Mouse (Mus musculus) left cerebral cortex, postnatal 14 days (tissue): ENCODE results near the gene Sap30. TPM values are rescaled to one million over a fixed set of nuclear protein-coding genes. Genes with fewer than 3 reads are reported as not detected.
"Not testable (repeated sequence)": the region's sequence is repeated elsewhere in the genome, so short reads cannot be mapped to it uniquely, and the experiment has no call there.

Experiments used
- DNase-seq, 2 experiments: peaks; one replicate each; pipeline ENCODE4 v3.0.0; 2021 to 2022; ENCODE audit warnings: low spot score in 2 of 2, mixed read lengths in 1 of 2
- intact Hi-C: fragments of 180-260 bp; cut with DNase I; formaldehyde crosslinking; loops from one replicate; pipeline ENCODE4 v1.15.1; 2025
- total RNA-seq, 2 experiments: library from RNA; stranded (reverse); gene quantifications; 2 replicates each; pipeline ENCODE4 v1.2.3; 2021

Gene Sap30
- total RNA-seq, 2 experiments from 2014 or later = 7.3 to 10.5 TPM

DNA sequence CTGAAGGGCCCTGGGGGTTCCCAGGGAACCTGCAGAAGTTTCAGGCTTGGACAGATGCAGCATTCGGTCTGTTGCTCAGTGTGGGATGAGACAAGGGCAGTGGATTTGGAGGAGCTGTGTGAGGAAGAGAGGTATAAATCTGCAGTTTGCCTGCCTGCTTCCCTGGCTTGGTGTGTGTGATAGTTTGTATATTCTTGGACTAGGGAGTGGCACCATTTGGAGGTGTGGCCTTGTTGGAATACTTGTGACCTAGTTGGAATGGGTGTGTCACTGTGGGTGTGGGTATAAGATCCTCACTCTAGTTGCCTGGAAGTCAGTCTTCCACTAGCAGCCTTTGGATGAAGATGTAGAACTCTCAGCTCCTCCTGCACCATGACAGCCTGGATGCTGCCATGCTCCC, 17.8 kb upstream of the Sap30 start:
- DNase-seq, intact Hi-C loops: not testable (repeated sequence)

DNA sequence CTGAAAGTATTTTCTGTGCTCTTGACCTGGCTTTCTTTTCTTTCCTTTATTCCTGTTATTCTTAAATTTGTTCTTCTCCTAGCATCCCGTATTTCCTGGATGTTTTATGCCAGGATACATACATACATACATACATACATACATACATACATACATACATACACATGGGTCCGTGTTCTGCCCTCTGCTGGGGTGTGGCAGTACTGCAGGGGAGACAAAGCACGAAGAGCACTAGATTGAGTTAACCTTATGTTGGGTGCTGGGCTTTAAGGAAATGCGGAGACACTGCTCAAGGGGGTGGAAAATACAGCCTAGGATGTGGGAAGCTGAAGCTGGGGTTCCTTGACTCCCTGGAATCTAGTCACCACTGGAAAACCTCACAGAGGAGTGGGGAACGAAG, 16.0 kb upstream of the Sap30 start:
- intact Hi-C loops = no loop called here
- DNase-seq = peak; percentile 49 to 73

DNA sequence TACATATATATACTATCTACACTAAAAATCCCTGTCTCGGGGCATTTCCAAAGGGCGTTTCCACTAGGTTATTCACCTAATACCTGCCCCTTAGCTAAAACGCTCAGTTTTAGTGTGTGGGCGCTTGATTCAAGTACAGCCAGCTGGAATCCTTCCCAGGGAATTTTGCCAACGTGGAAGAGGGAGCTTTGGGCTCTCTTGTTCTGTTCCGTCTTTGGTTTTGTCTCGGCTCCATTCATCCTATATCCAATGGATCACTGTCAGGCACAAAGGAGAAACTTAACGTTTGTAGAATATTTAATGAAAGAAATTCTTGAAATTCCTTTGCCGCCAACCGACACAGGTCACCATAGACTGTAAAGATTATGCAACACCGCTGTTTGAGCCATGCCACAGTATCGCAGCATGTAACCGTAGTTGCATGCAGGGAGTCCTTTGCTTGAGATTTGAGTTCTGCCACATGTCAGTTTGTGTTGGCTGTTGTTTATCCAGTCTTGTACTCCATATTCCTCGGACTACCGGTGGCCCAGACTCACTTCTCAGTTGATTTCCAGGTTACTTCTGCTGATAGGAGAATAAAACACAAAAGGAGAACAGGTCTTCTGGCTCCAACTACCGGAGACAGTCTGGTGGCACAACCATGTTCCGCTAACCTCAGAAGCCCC, 11.3 kb upstream of the Sap30 start:
- intact Hi-C loops = no loop called here
- DNase-seq = peak; percentile 54 to 60

DNA sequence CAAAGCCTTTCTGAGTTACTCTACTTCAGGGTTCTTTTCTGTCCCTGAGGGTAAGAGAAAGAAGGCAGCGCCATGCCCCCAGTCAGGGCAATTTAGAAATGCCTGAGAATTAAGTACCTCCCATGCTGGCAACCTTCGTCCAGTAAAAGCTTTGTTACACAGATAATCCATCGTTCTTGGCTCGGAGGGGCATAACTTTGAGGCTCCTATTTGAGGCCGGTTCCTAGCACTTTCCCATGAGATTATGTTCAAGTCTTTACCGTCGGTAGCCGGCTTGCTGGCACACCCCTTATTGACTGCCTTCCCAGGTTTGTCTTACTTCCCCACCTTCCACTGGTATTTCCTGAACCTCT, 10.8 kb upstream of the Sap30 start:
- intact Hi-C loops = no loop called here
- no peak for DNase-seq

DNA sequence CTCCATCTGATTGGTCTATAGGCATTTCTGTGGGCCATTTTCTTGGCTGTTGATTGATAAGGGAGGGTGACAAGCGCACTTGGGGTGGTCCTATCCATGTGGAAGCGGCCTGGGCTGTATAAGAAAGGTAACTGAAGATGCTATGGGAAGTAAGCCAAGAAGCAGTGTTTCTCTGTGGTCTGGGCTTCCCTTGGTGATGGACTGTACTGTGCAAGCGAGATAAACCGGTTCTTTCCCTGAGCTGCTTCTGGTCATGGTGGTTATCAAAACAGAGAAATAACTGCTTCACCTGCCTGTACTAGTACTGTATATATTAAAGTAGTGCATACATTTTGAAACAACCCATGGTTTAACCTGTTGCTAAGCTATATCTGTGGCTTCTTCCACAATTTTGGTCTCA, 4.2 kb upstream of the Sap30 start:
- DNase-seq = no peak

DNA sequence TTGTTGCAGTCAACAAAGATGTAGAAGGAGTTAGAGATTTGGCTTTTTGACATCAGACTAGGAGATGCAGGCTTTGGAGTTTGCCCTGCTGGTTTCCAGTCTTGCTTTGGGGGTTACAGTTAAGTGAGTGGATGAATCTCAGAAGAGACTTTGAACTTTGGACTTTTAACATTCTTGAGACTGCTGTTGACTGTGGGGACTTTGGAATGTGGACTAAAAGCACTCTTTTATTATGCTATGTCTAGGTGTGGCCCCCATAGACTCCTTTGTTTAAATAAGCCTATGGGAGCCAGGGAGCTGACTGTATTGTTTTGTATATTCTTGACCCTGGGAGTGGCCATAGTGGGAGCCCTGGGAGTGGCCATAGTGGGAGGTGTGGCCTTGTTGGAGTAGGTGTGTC, 2.2 kb upstream of the Sap30 start:
- intact Hi-C loops = loop anchor here (5.0 kb wide), 1 partner anchor 42 kb away; no protein-coding TSS in a partner anchor
- DNase-seq = no peak

More for the DNA sequence above, 4.2 kb upstream of the Sap30 start:
- intact Hi-C loops = no loop called here

DNA sequence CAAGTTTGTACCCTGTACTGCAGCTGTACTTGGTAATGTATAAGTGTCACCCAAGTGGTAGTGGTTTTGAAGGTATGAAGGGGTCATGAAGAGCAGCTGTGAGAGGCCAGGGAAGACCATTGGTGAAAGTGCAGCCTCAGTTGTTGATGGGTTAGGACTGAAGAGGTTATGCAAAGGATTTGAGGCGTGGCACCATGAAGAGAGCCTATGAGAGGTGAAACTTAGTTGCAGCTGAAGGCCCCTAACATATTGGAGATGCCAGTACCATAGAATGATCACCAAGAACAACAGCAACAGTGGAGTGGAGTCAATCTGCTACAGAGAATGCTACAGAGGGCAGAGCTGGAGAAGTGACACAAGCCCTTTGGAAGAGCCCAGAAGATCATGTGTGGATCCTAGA, 1.7 kb upstream of the Sap30 start:
- intact Hi-C loops = loop anchor here (5.0 kb wide), 1 partner anchor 43 kb away; no protein-coding TSS in a partner anchor
- no peak for DNase-seq

DNA sequence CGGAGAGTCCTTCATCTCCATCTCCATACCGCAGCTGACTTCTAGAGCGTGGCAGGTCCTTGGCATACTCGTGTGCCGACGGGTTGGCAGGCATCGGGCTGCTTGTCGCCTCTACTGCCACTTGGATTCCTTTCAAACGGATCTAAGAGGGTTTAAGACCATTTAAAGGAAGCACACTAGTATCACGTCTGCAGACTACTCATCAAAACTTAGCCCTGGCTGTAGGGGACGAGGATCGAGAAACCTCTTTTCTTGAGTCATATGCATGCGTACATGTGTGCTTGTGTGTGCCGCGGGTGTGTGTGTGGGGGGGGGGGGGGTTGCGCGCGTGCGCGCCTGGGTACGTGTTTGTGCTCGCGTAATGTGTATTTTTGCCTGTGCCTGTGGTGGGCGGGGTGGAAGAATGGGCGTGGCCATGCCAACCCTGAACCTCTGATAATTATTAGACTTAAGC, 679 bp upstream of the Sap30 start:
- intact Hi-C loops = loop anchor here (5.0 kb wide), 1 partner anchor 44 kb away; no protein-coding TSS in a partner anchor
- peak; percentile 37 to 44 for DNase-seq

DNA sequence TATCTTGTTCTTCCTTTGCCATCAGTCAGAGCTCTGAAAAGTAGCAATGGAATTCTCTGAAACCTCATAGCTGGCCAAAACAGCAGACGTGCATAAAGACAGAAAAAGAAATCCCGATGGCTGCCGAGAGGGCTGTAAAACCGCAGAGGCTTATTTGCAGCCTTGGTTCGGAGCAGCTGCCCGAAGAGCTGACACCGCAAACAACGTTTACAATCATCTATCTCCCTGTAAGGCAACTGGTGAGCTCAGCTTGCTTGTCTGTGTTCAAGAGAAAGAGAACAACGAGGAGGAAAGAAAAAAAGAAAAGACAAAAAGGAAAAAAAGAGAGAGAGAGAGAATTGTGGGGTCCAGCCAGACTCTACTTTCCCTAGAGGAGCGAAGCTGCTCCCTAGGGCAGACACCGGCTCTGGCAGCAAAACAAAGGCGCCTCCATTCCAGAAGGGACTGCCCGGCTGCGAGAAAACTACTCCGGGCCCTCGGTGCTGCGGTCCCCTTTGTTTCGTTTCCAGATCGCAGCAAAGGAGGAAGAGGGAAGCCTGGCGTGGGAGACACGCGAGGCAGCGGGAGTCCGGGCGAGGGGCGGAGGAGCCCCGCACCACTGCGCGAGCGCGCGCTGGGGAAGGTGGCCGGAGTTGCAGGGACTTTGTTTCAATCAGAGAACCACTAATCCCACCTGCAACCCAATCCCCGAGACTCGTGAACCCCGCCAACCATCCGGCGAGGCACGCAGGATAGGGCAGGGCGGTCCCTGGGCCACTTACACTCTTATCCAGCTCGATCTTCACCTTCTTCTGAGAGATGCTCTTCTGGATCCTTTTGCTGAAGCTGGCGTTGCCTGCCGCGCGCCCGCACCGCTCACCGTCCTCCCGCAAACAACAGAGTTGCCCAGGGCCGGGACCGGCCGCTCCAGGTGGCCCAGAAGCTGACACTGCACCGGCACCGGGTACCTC, 894 bp downstream of the Sap30 start:
- peak; percentile 35 to 49 for DNase-seq
- intact Hi-C loops = loop anchor here (2.0 to 5.0 kb wide), 4 partner anchors 24 to 54 kb away; partner anchors contain the start of gene Hmgb2

DNA sequence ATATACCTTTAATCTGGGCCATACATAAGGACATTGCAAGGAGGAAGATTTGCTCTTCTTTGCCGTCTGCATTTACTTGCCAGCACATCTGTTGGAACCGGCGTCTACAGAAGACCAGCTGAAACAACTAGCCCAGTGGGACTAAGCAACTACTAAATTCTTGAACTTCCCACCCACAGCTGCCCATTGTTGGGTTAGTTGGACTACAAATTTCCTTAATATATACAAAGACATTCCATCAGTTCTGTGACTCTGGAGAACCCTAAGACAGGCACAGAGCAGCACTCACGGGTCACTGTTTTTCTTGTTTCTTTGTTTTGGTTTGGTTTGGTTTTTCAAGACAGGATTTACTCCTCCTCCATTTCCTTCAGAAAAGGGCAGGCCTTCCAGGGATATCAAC, 7.1 kb downstream of the Sap30 start:
- no peak for DNase-seq
- intact Hi-C loops = no loop called here

DNA sequence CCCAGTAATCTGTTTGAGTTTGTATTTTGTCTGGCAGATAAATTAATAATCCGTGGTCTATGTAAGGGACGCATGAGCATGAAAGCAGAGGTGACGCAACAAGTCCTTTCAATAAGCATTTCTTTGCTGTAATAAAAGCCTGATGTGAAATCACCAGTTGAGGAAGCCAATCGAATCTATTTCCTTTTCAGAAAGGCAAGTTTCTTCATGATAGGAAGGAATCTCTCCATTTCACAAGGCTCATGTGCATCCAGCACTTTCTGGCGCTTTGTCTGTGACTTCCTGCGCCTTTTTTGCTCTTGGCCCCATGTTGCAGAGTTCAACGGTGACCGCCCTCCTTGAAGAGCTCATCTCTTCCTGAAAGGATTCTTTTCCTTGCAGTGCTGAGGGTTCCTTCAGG, 8.0 kb downstream of the Sap30 start:
- intact Hi-C loops = no loop called here
- DNase-seq = no peak

DNA sequence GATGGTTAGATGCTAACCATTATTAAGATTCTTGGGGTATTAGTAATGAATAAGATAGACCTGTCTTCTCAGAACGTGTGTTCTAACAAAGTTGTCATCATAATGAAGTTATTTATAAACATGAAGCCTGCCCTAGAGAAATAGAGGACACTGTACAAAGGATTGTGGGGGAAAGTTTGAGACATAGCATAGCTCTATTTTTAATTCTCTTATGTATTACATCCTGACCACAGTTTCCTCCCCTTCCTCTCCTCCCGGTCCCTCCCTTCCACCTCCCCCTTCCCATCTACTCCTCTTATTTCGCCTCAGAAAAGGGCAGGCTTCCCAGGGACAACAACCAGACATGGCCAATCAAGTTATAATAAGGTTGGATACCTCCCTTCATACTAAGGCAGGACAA, 9.3 kb downstream of the Sap30 start:
- no peak for DNase-seq
- intact Hi-C loops = no loop called here

DNA sequence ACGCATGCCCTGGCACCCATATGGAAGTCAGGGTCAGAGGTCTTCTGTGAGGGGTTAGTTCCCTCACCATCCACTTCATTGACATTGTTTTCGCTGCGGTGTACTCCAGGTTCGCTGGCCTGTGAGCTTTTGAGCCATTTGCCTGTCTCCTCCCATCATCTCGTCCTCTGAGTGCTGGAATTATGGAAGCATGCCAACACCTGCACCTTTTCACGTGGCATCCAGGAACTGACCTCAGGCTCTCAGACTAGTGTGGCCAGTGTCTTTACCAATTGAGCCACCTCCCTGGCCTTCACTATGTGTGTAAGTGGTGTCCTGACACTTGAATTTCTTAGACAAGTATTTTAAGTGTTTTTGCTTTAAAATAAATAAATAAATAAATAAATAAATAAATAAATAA, 13.9 kb downstream of the Sap30 start:
- intact Hi-C loops = no loop called here
- no peak for DNase-seq

DNA sequence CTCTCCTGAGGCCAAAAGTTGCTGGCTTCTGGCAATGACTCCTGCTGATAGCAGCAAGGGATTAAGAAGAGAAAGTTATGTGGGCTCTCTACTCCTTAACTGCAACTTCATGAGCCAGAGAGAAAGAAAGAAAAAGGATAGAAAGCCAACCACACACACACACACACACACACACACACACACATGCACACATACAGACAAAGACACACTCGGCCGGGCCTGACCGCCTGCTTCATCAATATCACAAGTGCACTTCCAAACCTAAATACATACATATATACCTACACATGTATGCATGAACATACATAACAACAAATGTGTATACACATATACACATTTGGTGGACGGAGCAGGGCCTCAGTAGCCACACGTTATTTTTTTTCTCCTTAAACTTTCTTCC, 16.8 kb downstream of the Sap30 start:
- no peak for DNase-seq
- intact Hi-C loops = no loop called here

DNA sequence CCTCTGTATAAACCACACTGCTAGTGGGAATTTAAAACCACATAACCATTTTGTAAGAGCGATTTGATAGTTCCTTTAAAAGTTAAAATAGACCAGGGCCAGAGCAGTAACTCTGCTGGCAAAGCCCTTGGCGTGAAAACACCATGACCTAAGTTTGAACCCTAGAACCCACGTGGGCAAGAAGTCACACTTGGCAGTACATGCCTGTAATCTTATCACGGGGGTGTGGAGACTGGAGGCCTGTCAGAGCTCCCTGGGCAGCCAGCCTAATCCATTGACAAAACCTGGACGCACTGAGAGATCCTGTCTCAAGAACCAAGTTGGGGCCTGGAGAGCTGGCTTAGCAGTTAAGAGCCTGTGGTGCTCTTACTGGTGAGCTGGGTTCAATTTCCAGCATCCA, 19.0 kb downstream of the Sap30 start:
- peak; percentile 17 to 24 for DNase-seq
- intact Hi-C loops = no loop called here

DNA sequence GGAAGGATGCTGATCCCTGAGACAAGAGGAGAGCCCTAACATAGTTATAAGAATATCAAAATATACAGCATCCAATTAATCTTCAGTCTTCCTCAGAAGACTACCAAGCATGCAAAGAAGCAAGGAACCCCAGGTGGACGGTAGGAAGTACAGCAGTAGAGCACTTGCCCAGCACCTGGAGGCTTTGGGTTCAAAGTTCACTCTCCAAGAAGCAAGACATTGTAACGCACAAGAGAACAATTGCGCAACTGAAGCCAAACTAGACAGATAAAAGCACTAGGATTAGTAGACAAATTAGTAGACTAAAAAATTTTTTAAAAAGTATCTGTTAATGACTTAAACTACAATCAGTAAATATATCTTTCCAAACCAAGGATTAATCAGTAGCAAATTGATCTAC, 23.9 kb downstream of the Sap30 start:
- DNase-seq = no peak
- intact Hi-C loops = no loop called here

DNA sequence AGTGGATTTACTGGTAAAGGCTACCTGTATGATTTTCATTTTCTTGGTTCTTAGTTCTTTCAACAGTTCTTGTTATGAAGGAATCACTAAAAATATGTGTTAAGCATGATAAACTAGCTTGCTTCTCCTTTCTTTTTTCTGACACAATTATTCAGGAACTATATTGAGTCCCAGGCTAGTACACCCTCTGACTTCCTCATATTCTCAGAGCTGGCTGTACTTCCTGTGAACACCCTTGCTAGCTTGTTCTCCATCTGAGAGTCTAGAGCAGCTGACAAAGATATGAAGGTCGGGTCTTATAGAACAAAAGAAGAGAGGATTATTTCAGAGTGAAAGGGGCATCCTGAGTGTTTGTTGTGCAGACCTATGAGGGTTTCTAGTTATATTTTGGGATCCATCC, 24.8 kb downstream of the Sap30 start:
- DNase-seq = no peak
- intact Hi-C loops = no loop called here

DNA sequence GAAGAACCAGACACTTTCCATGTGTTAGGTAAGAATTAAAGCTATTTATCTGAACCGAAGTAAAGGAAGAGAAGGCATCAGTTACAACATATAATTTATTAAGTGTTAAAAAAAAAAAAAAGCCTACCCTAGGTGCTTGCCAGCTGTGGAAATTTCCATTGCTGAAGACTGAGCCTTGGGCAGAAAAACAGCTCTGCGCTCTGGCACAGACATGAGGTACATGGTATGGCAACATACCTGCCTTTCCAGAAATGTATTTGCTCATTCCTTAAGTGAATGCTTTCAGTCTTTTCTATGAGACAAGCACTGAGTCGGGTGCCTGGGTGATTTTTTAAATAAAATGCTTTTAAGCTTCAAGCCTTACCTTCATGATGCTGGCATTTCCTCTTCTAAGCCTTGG, 29.7 kb downstream of the Sap30 start:
- no peak for DNase-seq
- intact Hi-C loops = loop anchor here (2.0 kb wide), 1 partner anchor 29 kb away; the partner anchor contains the start of gene Sap30

DNA sequence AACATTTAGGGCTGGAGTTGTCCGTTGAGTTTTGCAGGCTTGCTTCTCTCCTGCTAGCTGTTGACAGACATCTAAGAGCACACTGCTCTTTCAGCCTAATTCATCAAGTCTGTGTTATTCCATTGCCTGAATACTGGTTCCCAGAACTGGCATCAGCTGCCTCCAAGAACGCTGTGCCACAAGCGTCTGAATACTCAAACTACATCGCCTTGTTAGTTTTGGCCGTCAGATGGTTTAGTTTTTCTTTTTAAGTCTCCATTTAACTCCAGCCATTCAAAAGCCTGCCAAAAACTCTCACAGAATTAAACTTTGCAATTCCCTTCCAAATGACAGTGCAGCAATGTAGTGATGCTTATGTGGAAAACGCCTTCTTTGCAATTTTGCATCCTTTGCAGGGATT, 30.5 kb downstream of the Sap30 start:
- intact Hi-C loops = loop anchor here (2.0 kb wide), 1 partner anchor 30 kb away; the partner anchor contains the start of gene Sap30
- peak; percentile 42 to 45 for DNase-seq

DNA sequence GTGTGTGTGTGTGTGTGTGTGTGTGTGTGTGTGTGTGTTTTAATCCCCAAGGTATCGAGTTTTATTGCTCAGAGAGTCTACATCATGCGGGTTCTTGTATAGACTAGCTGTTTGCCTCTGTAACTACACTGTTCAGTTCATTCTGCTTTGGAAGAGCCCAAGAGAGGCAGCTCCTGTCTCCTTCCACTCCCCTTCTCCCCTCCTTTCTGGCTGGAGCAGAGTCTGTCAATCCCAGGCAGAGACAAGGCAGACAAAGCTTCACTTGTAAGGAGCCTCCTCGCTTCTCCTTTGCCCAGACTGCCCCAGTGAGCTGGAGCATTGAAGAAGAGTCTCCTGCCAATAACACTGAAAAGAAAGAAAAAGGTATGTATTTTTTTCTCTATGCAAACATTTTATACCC, 31.9 kb downstream of the Sap30 start, which contains the start of gene Scrg1:
Gene Scrg1 (plus strand): TSS at position 159 of the 400 bp plus-strand sequence.
- peak; percentile 28 to 36 for DNase-seq
- intact Hi-C loops = loop anchor here (2.0 kb wide), 1 partner anchor 31 kb away; the partner anchor contains the start of gene Sap30
